Mouse (Mus musculus): ENCODE results near the gene Zfp992.
"Not testable (repeated sequence)": the region's sequence is repeated elsewhere in the genome, so short reads cannot be mapped to it uniquely, and the experiment has no call there.

The Zfp992 gene

DNA sequence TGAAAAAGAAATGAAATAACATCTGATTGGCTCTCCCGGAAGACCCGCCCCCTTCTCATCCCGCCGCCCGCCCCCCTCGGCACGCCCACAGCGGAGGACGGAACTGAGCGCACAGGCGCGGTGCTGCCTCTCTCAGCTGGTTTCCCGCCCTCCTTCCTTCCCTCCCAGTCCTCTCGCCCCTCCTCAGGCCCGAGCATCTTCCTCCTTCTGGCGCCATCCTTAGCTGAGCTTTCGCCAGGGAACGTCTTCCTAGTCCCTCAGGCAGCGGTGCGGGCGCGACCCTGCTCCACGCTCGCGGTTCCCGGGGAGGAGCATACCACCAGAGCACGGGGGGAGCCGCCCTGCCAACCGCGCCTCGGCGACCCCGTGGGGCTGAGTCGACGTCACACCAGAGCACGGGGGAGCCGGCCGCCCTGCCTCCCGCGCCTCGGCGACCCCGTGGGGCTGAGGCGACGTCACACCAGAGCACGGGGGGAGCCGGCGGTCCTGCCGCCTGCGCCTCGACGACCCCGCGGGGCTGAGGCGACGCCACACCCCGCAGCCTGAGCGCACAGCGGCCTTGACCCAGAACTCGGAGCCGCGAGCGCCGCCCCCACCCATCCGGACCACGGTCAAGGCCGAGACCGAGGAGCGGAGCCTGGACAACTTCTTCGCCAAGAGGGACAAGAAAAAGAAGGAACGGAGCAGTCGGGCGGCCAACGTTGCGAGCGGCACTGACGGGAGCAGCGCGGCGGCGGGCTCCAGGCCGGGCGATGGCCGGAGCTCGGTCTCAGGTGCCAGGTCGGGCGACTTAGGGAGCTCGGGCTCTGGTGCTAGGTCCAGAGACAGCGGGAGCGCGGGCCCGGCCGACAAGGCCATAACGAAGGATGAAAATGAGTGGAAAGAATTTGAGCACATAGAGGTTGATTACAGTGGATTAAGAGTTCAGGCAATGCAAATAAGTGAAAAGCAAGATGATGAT is 26.2 kb downstream of the Zfp992 start:
- not testable (repeated sequence) for DNase-seq (ENCODE audit: low spot score)

- DNase-seq (ENCODE audit: low spot score): not testable (repeated sequence)
Observed at GRCm38 (mm10) chr4:146476260-146476659, 27.4 kb downstream of the Zfp992 start.

- not testable (repeated sequence) for DNase-seq (ENCODE audit: low spot score)
Observed at GRCm38 (mm10) chr4:146476959-146477358, 28.1 kb downstream of the Zfp992 start.

DNA sequence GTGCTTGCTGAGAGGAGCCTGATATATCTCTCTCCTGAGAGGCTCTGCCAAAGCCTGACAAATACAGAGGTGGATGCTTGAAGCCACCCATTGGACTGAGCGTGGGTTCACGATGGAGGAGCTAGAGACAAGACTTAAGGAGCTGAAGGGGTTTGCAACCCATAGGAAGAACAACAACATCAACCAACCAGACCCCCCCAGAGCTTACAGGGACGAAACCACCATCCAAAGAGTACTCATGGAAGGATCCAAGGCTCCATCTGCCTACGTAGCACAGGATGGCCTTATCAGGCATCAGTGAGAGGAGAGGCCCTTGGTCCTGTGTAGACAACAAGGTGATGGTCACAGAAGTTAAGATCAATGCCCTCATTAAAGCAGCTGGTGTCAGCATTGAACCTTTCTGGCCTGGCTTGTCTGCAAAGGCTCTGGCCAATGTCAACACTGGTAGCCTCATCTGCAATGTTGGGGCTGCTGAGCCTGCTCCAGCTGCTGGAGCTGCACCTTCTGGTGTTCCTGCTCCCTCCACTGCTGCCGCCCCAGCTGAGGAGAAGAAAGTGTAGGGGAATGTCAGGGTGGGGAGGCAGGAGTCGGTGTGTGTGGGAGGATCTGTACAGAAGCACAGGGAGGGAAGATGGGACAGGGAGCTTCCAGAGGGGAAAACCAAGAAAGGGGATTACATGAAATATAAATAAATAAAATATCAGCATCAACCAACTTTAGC is 31.7 kb downstream of the Zfp992 start:
- DNase-seq (ENCODE audit: low spot score): not testable (repeated sequence)

GRCm38 (mm10) chr4:146482546-146482945 is 33.7 kb downstream of the Zfp992 start:
- not testable (repeated sequence) for DNase-seq (ENCODE audit: low spot score)

- not testable (repeated sequence) for DNase-seq (ENCODE audit: low spot score)
Observed at GRCm38 (mm10) chr4:146483571-146484280, 34.9 kb downstream of the Zfp992 start.

DNA sequence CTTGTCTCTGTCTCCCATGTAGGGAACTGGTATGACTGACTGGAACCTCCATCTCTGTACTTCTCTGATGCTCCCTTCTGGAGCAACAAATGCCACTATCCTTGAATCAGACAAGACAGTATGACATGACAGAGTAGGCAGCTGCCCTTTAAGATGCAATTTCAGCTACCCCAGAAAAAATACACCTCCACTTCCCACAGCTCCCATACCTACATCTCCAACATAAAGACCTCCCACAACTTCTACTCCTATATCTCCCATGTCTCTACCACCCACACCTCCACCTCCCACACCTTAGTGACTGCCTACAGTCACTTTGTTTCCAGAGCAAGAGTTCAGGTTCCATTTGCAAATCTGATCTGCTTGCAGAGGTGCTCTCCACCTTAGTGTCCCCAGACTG is 35.9 kb downstream of the Zfp992 start:
- DNase-seq (ENCODE audit: low spot score): not testable (repeated sequence)

DNA sequence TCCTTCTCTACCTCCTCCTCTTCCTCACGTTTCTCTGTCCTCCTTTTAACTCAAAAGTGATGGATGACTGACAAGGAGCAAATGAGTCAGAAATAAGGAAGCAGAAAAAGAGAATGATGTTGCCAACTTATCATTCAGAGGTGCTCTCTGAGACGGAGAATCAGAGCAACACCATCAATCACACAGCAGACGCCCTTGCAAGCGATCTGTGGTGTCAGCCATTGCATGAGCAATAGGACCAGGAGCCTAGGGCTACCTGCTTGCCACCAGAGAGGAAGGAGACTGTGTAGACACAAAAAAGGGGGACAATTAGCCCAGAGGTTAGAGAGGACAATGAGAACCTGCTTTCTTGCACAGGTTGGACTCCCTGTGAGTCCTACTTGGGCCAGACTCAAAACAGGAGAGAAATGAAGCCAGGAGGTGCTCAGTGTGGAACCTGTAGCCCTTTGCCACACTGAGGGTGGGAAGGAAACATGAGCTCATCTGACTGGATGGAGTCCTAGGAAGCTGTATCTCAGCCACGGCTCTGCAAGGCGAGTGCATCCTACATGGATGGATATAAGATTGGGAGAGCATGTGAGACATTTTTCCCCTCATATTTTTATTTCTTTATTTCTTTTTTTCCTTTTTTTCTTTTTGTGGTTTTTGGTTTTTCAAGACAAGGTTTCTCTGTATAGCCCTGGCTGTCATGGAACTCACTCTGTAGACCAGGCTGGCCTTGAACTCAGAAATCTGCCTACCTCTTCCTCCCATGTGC is 36.5 kb downstream of the Zfp992 start:
- DNase-seq (ENCODE audit: low spot score): not testable (repeated sequence)

DNA sequence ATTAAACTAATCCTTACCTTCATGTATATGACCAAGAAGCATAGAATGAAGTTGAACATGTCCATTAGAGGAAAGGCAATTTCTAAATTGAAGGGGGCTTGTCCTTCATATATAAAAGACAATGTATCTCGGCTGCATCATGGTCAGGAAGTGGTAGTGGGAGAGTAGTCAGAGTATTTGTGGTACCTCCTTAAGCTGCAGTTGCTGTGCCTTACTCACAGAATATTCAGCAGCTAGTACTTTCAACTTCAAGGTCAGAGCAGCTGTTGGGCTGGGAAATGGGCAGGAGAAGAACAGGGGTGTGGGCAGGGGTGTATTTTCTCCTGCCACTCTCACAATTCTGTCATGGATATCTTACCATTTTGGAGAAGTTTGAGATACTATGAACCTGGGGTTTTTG is 37.9 kb downstream of the Zfp992 start:
- DNase-seq (ENCODE audit: low spot score): not testable (repeated sequence)

GRCm38 (mm10) chr4:146489196-146489595 is 40.4 kb downstream of the Zfp992 start:
- DNase-seq (ENCODE audit: low spot score): not testable (repeated sequence)

DNA sequence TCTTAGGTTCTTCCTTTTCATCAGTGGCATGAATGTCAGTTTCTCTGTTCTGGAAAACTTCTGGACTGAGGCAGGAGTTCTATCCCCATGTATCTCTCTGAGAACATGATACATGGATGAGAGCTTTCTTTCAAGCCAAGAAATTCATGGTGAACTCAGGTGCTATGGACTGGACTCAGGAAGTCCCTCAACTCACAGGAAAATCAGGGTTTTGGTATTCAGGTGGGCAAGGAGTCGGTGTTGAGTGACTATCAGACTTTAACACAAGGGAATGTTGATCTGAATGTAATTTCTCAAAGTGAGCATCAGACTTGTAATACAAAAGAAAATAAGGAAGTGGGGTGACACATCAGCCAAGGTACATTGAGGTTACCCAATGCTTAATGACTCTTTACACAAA is 43.2 kb downstream of the Zfp992 start:
- DNase-seq (ENCODE audit: low spot score): not testable (repeated sequence)

- no peak for DNase-seq (ENCODE audit: low spot score)
Observed at GRCm38 (mm10) chr4:146492439-146492838, 43.6 kb downstream of the Zfp992 start.

GRCm38 (mm10) chr4:146492851-146493250 is 44.0 kb downstream of the Zfp992 start:
- DNase-seq (ENCODE audit: low spot score): no peak

GRCm38 (mm10) chr4:146493319-146493907 is 44.6 kb downstream of the Zfp992 start:
- DNase-seq (ENCODE audit: low spot score): not testable (repeated sequence)

GRCm38 (mm10) chr4:146494980-146495379 is 46.2 kb downstream of the Zfp992 start:
- no peak for DNase-seq (ENCODE audit: low spot score)

DNA sequence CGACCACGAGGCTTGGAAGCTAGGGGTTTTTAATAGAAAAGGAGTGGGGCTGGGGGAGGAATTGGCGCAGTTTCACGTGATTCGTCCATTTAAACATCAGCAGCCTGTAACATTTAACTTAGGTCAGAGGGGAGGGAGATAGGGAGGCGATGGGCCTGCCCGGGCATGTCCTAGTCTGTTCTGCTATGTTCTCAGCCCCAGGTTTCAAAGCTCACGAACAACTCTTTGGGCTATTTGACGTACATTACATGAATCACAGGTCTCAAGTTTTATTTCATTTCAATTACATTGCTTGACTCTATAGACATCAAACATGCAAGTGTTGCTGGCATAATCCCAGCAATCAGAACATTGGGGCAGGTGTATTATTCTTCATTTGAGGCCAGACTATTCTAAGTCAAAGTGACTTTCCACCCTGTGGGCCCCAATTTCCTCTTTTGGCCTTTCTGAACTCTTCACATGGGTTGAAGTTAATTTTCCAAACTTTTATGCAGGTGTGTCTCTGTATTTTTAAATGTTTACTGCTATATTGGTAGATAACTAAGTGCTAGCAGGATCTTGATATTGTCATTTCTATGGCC is 49.0 kb downstream of the Zfp992 start:
- DNase-seq (ENCODE audit: low spot score): not testable (repeated sequence)

GRCm38 (mm10) chr4:146501727-146502126 is 52.9 kb downstream of the Zfp992 start, which contains the start of gene Zfp981:
Gene Zfp981, plus strand, starts transcription at chr4:146502027.
- not testable (repeated sequence) for DNase-seq (ENCODE audit: low spot score)

GRCm38 (mm10) chr4:146509029-146509428 is 60.2 kb downstream of the Zfp992 start:
- DNase-seq (ENCODE audit: low spot score): not testable (repeated sequence)

DNA sequence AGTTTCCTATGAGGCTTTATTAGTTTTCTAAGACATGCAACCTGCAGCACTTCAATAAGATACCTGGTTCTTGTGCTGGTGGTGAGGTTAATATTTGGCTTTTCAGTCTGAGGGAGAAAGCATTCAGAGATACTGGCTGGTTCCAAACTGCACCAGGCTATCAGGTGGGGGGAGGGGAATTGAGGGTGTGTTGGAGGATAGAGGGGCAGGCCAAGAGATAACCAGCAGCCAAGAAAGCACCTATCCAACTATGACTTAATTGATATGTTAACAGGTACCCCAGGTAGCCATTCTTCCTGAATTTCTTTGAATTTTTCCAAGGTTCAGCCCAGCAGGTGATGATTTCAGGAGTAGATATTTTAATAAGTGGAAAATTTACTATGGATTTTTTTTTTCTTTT is 63.0 kb downstream of the Zfp992 start:
- not testable (repeated sequence) for DNase-seq (ENCODE audit: low spot score)

GRCm38 (mm10) chr4:146516474-146516873 is 67.7 kb downstream of the Zfp992 start:
- DNase-seq (ENCODE audit: low spot score): no peak

Data from ovary, postnatal 14 days (tissue).